Mouse (Mus musculus) small intestine, adult 2 months (tissue): Measurements from ENCODE around the gene Gins1. TPM values are rescaled to one million over a fixed set of nuclear protein-coding genes. Genes with fewer than 3 reads are reported as not detected.
"Not testable (repeated sequence)": the region's sequence is repeated elsewhere in the genome, so short reads cannot be mapped to it uniquely, and the experiment has no call there.

ENCODE experiments used
- H3K27ac ChIP-seq: fragments of 200-500 bp; 2 replicates; pipeline ENCODE4 v1.5.1; 2012; ENCODE audit warnings: low read depth, low read length, control low read depth, inconsistent platforms; ENCODE audit not compliant: insufficient read depth
- H3K27me3 ChIP-seq: fragments of 200-500 bp; 2 replicates; pipeline ENCODE4 v1.6.1; 2012; ENCODE audit warnings: mild to moderate bottlenecking, moderate library complexity, low read length, inconsistent platforms; ENCODE audit not compliant: control insufficient read depth, insufficient read depth
- H3K36me3 ChIP-seq: fragments of 200-500 bp; 2 replicates; pipeline ENCODE4 v1.6.1; 2012; ENCODE audit warnings: mild to moderate bottlenecking, low read length, control low read depth, inconsistent platforms; ENCODE audit not compliant: control insufficient read depth, insufficient read depth
- H3K4me1 ChIP-seq: fragments of 200-500 bp; 2 replicates; pipeline ENCODE4 v1.6.1; 2012; ENCODE audit warnings: low read length, inconsistent platforms, mixed read lengths; ENCODE audit not compliant: control insufficient read depth, insufficient read depth, insufficient read length
- H3K4me3 ChIP-seq: fragments of 200-500 bp; 2 replicates; pipeline ENCODE4 v1.5.1; 2012; ENCODE audit warnings: low read depth, mild to moderate bottlenecking, control low read depth, inconsistent platforms, low read length, moderate library complexity
- CTCF ChIP-seq: fragments of 200-500 bp; IDR thresholded peaks from 2 replicates; pipeline ENCODE4 v1.5.1; 2012; ENCODE audit warnings: low read depth, mild to moderate bottlenecking, control low read depth, inconsistent platforms, low read length, moderate library complexity, mixed read lengths; ENCODE audit not compliant: insufficient replicate concordance, insufficient read length; ENCODE audit errors: extremely low read depth
- POLR2A ChIP-seq: fragments of 200-500 bp; IDR thresholded peaks from 2 replicates; pipeline ENCODE4 v1.6.1; 2012; ENCODE audit warnings: low read depth, mild to moderate bottlenecking, control low read depth, inconsistent platforms, low read length, moderate library complexity
- WGBS: fragments of 180-500 bp; shearing (Covaris S2); methylation state at CpG from one replicate; pipeline ENCODE4 v1.1.7; 2018; 5-methylcytosine and 5-hydroxymethylcytosine counted together
- polyA plus RNA-seq: library from polyadenylated mRNA; depleted of rRNA; stranded (reverse); fragments of >200 nt; gene quantifications from 2 replicates; pipeline ENCODE4 v1.2.3, GENCODE M21; 2012

Gins1 gene
- polyA plus RNA-seq, 1 experiment = 1.0 TPM

GRCm38 (mm10) chr2:150923505-150923904 is 18.3 kb downstream of the Gins1 start:
- Histone ChIP-seq H3K4me3 (no peak overlapping the region), H3K27me3 (no peaks in the 10 kb centered on the region), H3K4me1 (peaks cover 10% of the 10 kb centered on the region), H3K36me3 (no peaks in the 10 kb centered on the region; the same call in 1 of the 2 replicates), H3K27ac (no peak overlapping the region)
- 91% methylated on average over 7 of the region's 7 CpGs for WGBS
- TF ChIP-seq POLR2A (no peak), CTCF (no peak)

GRCm38 (mm10) chr2:150927038-150927720 is 22.0 kb downstream of the Gins1 start:
- Histone ChIP-seq H3K27ac (peak overlapping the region; percentile 86), H3K4me3 (peak overlapping the region; percentile 47), H3K36me3 (no peaks in the 10 kb centered on the region; the same call in 1 of the 2 replicates), H3K4me1 (peaks cover 7% of the 10 kb centered on the region), H3K27me3 (no peaks in the 10 kb centered on the region)
- WGBS = 60% methylated on average over 11 of the region's 11 CpGs
- TF ChIP-seq CTCF (peak; percentile 26; the same call in 1 of the 2 replicates), POLR2A (no peak)

GRCm38 (mm10) chr2:150929156-150929555 is 24.0 kb downstream of the Gins1 start:
- Histone ChIP-seq H3K27ac (no peak overlapping the region), H3K36me3 (peaks cover 1% of the 10 kb centered on the region), H3K4me1 (peaks cover 6% of the 10 kb centered on the region), H3K4me3 (no peak overlapping the region), H3K27me3 (no peaks in the 10 kb centered on the region)
- TF ChIP-seq POLR2A (no peak), CTCF (no peak)
- WGBS = 74% methylated on average over 6 of the region's 6 CpGs

- H3K36me3 ChIP-seq = peaks cover 1% of the 10 kb centered on the region
- 68% methylated on average over 3 of the region's 3 CpGs for WGBS
These were observed 25.6 kb downstream of the Gins1 start for GRCm38 (mm10) chr2:150930806-150931205.

GRCm38 (mm10) chr2:150933482-150933881 is 28.3 kb downstream of the Gins1 start:
- Histone ChIP-seq H3K27ac (no peak overlapping the region), H3K27me3 (no peaks in the 10 kb centered on the region), H3K4me1 (no peaks in the 10 kb centered on the region), H3K36me3 (peaks cover 1% of the 10 kb centered on the region; the same call in 1 of the 2 replicates), H3K4me3 (no peak overlapping the region)
- WGBS = 88% methylated on average over 19 of the region's 19 CpGs
- TF ChIP-seq POLR2A (no peak), CTCF (no peak)

More at GRCm38 (mm10) chr2:150930806-150931205, 25.6 kb downstream of the Gins1 start:
- no peak for TF ChIP-seq CTCF
- TF ChIP-seq POLR2A = no peak
- Histone ChIP-seq H3K4me3 (no peak overlapping the region), H3K27me3 (no peaks in the 10 kb centered on the region), H3K4me1 (peaks cover 3% of the 10 kb centered on the region; the same call in 1 of the 2 replicates), H3K27ac (no peak overlapping the region)

GRCm38 (mm10) chr2:150934659-150935058 is 29.5 kb downstream of the Gins1 start:
- Histone ChIP-seq H3K27me3 (no peaks in the 10 kb centered on the region), H3K36me3 (peaks cover 1% of the 10 kb centered on the region; the same call in 1 of the 2 replicates)
- TF ChIP-seq POLR2A (no peak), CTCF (no peak)

GRCm38 (mm10) chr2:150944017-150944416 is 38.8 kb downstream of the Gins1 start:
- no peak for TF ChIP-seq CTCF
- TF ChIP-seq POLR2A = no peak
- H3K4me3 ChIP-seq = no peak overlapping the region
- WGBS = 91% methylated on average over 5 of the region's 5 CpGs

More at GRCm38 (mm10) chr2:150934659-150935058, 29.5 kb downstream of the Gins1 start:
- 91% methylated on average over 4 of the region's 4 CpGs for whole genome bisulfite sequencing
- no peaks in the 10 kb centered on the region for H3K4me1 ChIP-seq
- H3K27ac ChIP-seq = no peak overlapping the region
- H3K4me3 ChIP-seq = no peak overlapping the region

GRCm38 (mm10) chr2:150947341-150947740 is 42.1 kb downstream of the Gins1 start:
- not testable (repeated sequence) for H3K27ac ChIP-seq, H3K36me3 ChIP-seq, H3K4me1 ChIP-seq, H3K4me3 ChIP-seq, H3K27me3 ChIP-seq
- WGBS = 90% methylated on average over 5 of the region's 5 CpGs

More at GRCm38 (mm10) chr2:150944017-150944416, 38.8 kb downstream of the Gins1 start:
- H3K36me3 ChIP-seq = no peaks in the 10 kb centered on the region
- no peaks in the 10 kb centered on the region for H3K27me3 ChIP-seq
- no peaks in the 10 kb centered on the region for H3K4me1 ChIP-seq
- no peak overlapping the region for H3K27ac ChIP-seq

GRCm38 (mm10) chr2:150947880-150948611 is 42.8 kb downstream of the Gins1 start:
- not testable (repeated sequence) for H3K4me1 ChIP-seq, H3K27ac ChIP-seq, H3K4me3 ChIP-seq, H3K27me3 ChIP-seq, H3K36me3 ChIP-seq
- WGBS = 81% methylated on average over 12 of the region's 12 CpGs
